Mouse (Mus musculus) myocyte (in vitro differentiated cells): Measurements from ENCODE around the gene E430018J23Rik.

Experiments used
- CEBPB ChIP-seq: IDR thresholded peaks from 2 replicates; pipeline ENCODE4 v1.6.1; 2011; ENCODE audit warnings: mild to moderate bottlenecking, moderate library complexity; ENCODE audit not compliant: poor library complexity, insufficient read depth, severe bottlenecking
- MAX ChIP-seq: IDR thresholded peaks from one replicate; pipeline ENCODE4 v1.6.1; 2011; ENCODE audit warnings: low read depth, mild to moderate bottlenecking, control low read depth
- POLR2A ChIP-seq: IDR thresholded peaks from one replicate; pipeline ENCODE4 v1.6.1; 2011; ENCODE audit warnings: low read depth, mild to moderate bottlenecking, control low read depth, moderate library complexity; ENCODE audit not compliant: insufficient read length
- POLR2AphosphoS2 ChIP-seq: IDR thresholded peaks from one replicate; pipeline ENCODE4 v1.6.1; 2011; ENCODE audit warnings: low read depth, control low read depth; ENCODE audit not compliant: insufficient read length
- TCF12 ChIP-seq: IDR thresholded peaks from one replicate; pipeline ENCODE4 v1.6.1; 2011; ENCODE audit warnings: mild to moderate bottlenecking, control low read depth; ENCODE audit not compliant: poor library complexity, insufficient read depth, severe bottlenecking
- USF1 ChIP-seq: IDR thresholded peaks from one replicate; pipeline ENCODE4 v1.6.1; 2011; ENCODE audit warnings: low read depth, mild to moderate bottlenecking, control low read depth, moderate library complexity

- no peak for TF ChIP-seq USF1
- TF ChIP-seq CEBPB: no peak
- no peak for TF ChIP-seq POLR2A
- TF ChIP-seq MAX: no peak
- no peak for TF ChIP-seq POLR2AphosphoS2
- TF ChIP-seq TCF12: no peak
Observed at GRCm38 (mm10) chr7:127422247-127422646, 28.8 kb upstream of the E430018J23Rik start.
